Mouse (Mus musculus): ENCODE measurements at regions not wholly inside any gene's neighbourhood (a gene's known extent, or its start where the extent isn't known, plus 50 kb on each side); places are given as distances from the start of the nearest gene placed in this dataset.

DNA sequence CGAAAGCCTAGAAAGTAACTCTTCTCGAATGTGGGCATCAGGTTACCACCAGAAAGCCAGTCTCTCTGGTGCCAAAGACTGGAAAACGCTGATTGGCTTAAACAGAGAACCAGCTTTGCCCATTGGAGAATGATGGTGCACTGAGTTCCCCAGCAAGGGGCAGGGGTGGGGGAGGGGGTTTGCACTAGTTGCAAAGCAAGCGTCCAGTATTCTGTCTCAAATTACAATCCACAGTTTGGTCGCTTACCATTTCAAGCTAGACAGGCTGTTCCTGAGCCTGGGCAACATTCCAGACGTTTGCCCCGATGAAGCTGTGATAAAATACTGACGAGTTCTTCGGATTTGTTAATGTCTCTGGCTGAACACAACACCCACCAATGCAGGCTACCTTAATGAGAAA lies 69.0 kb upstream of the Dap start:
- Histone ChIP-seq H3K4me3 (ENCODE audit: low read depth, low read length) (no peak overlapping the region), H3K4me2 (ENCODE audit: low read length) (no peak overlapping the region), H3K4me1 (replicated peaks; ENCODE audit: control insufficient read depth, insufficient read depth, low read length) (no peaks in the 10 kb centered on the region), H3K36me3 (ENCODE audit: control insufficient read depth, insufficient read depth, low read length) (no peaks in the 10 kb centered on the region), H3K9ac (ENCODE audit: low read length) (no peak overlapping the region), H3K27ac (ENCODE audit: low read depth) (no peak overlapping the region), H3K27me3 (replicated peaks; ENCODE audit: control insufficient read depth, insufficient read depth, low read length) (no peaks in the 10 kb centered on the region), H3K9me3 (ENCODE audit: control insufficient read depth, low read length) (no peaks in the 10 kb centered on the region)
- ATAC-seq (replicated peaks; ENCODE audit: low FRiP score, low TSS enrichment, low read depth) (no peak), DNase-seq (ENCODE audit: low spot score) (no peak)
- 42% methylated on average over 9 of the region's 9 CpGs for WGBS

DNA sequence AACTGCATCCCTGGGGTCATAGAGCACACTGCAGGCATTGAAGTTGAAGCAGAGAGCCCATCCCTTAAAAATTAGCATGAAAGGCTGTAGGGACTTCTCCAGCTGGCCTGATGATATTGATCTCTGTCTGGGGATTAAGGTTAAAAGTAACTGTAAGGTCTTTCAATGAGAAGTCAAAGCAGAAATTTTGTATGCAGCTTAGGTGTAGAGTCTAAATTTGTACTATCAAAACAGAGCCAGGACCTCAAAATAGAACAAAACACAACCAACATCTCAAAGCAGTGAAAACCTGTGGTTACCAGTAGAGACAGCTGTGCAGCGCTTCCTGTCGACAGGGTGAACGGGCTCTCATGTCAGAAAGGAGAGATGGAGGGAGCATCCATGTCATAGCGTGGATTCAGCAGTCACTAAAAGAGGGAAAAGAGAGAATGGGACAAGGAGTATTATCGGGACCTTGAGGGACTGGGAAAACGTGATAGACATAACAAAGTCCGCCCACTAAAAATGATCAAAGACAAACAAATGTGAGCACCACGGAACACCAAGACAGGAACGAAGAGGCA lies 57.5 kb upstream of the Dap start:
- Histone ChIP-seq H3K27ac (ENCODE audit: low read depth) (no peak overlapping the region), H3K27me3 (replicated peaks; ENCODE audit: control insufficient read depth, insufficient read depth, low read length) (no peaks in the 10 kb centered on the region), H3K9me3 (ENCODE audit: control insufficient read depth, low read length) (no peaks in the 10 kb centered on the region), H3K4me2 (ENCODE audit: low read length) (no peak overlapping the region), H3K4me3 (ENCODE audit: low read depth, low read length) (no peak overlapping the region), H3K4me1 (replicated peaks; ENCODE audit: control insufficient read depth, insufficient read depth, low read length) (no peaks in the 10 kb centered on the region), H3K36me3 (ENCODE audit: control insufficient read depth, insufficient read depth, low read length) (no peaks in the 10 kb centered on the region), H3K9ac (ENCODE audit: low read length) (no peak overlapping the region)
- 69% methylated on average over 9 of the region's 9 CpGs for WGBS
- no peak for ATAC-seq (replicated peaks; ENCODE audit: low FRiP score, low TSS enrichment, low read depth)
- DNase-seq (ENCODE audit: low spot score): no peak

DNA sequence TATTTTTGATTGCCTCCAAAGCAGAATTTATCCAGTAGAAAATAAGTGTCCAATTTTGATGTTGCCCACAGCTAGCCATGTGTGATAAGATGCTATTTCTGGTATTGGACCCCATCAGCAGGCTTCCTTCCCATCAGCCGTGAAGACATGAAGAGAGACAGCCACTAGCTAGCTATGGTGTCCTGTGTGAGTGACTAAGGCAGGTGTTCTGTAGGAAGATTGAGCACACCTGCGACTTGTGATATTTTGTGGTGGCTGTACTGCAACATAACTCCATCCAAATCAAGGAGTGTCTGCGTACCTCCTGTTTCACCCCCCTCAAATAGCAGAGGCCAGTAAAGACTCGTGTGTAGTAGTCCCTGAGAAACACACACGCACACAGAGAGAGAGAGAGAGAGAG lies 56.6 kb upstream of the Dap start:
- no peak for DNase-seq (ENCODE audit: low spot score)
- Histone ChIP-seq H3K9me3 (ENCODE audit: control insufficient read depth, low read length) (no peaks in the 10 kb centered on the region), H3K4me3 (ENCODE audit: low read depth, low read length) (no peak overlapping the region), H3K9ac (ENCODE audit: low read length) (no peak overlapping the region), H3K36me3 (ENCODE audit: control insufficient read depth, insufficient read depth, low read length) (no peaks in the 10 kb centered on the region), H3K4me2 (ENCODE audit: low read length) (no peak overlapping the region), H3K4me1 (replicated peaks; ENCODE audit: control insufficient read depth, insufficient read depth, low read length) (no peaks in the 10 kb centered on the region), H3K27ac (ENCODE audit: low read depth) (no peak overlapping the region), H3K27me3 (replicated peaks; ENCODE audit: control insufficient read depth, insufficient read depth, low read length) (no peaks in the 10 kb centered on the region)
- 87% methylated on average over 5 of the region's 5 CpGs for WGBS
- ATAC-seq (replicated peaks; ENCODE audit: low FRiP score, low TSS enrichment, low read depth): no peak

DNA sequence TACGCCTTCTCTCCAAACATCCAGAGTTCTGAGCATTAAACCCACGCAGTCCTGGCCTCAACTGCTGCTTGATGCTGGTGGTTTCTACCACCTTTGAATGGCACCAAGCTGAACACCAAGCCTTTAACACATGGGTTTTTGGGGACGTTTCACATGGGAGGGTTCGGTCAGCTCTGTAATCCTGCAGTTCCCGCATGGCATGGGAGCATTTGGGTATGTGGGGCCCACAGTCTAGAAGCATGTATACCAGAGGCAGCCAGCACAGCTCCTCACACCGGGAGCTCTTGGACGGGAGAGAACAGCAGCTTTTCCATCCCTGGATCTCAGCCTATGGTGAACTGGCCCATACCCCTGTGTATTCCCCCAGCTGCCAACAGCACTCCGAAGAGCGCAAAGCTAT lies 55.9 kb upstream of the Dap start:
- no peak for ATAC-seq (replicated peaks; ENCODE audit: low FRiP score, low TSS enrichment, low read depth)
- WGBS: 89% methylated on average over 9 of the region's 9 CpGs
- Histone ChIP-seq H3K9me3 (ENCODE audit: control insufficient read depth, low read length) (no peaks in the 10 kb centered on the region), H3K27me3 (replicated peaks; ENCODE audit: control insufficient read depth, insufficient read depth, low read length) (no peaks in the 10 kb centered on the region), H3K27ac (ENCODE audit: low read depth) (no peak overlapping the region), H3K4me1 (replicated peaks; ENCODE audit: control insufficient read depth, insufficient read depth, low read length) (no peaks in the 10 kb centered on the region), H3K4me3 (ENCODE audit: low read depth, low read length) (no peak overlapping the region), H3K36me3 (ENCODE audit: control insufficient read depth, insufficient read depth, low read length) (no peaks in the 10 kb centered on the region), H3K9ac (ENCODE audit: low read length) (no peak overlapping the region), H3K4me2 (ENCODE audit: low read length) (no peak overlapping the region)
- no peak for DNase-seq (ENCODE audit: low spot score)

DNA sequence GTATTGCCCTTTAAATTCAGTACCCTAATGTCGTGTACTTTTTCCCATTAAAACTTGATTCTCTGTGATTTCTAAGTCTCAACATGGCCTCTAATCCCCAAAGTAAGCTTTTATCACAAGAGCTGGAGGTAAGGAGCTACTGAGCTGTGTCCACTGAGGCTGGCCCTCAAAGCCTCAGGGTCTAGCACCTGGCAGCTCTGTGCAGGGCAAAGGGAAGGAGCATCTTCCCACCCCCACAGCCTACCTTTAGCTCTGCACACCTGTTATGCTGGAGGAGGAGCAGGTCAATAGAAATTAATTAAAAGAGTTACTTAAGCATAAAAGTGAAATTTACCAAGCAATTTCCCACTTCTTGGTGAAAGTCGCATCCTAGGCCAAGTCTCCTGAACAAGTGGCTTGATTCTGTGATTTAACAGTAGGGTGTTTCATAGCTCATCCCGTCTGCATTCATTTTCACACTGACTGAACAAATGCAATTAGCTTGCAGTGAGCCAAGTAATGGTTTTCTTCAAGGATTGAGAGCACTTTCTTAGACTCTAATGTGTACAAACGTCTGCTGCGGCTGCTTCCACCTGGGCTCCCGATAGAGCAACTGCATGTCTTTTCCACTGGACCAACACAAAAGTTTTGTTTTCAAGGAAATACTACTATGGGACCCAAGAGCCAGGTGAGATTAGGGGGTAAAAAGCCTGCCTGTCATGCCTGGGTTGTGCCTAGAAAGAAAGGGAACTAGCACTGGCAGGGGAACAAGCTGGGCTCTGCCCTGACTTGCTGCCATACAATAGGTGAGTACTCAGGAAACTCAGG lies 50.6 kb upstream of the Dap start:
- WGBS: 79% methylated on average over 6 of the region's 6 CpGs
- DNase-seq (ENCODE audit: low spot score): no peak
- Histone ChIP-seq H3K4me1 (replicated peaks; ENCODE audit: control insufficient read depth, insufficient read depth, low read length) (no peaks in the 10 kb centered on the region), H3K27me3 (replicated peaks; ENCODE audit: control insufficient read depth, insufficient read depth, low read length) (no peaks in the 10 kb centered on the region), H3K9me3 (ENCODE audit: control insufficient read depth, low read length) (no peaks in the 10 kb centered on the region), H3K4me3 (ENCODE audit: low read depth, low read length) (no peak overlapping the region), H3K4me2 (ENCODE audit: low read length) (no peak overlapping the region), H3K36me3 (ENCODE audit: control insufficient read depth, insufficient read depth, low read length) (no peaks in the 10 kb centered on the region), H3K27ac (ENCODE audit: low read depth) (no peak overlapping the region), H3K9ac (ENCODE audit: low read length) (no peak overlapping the region)
- ATAC-seq (replicated peaks; ENCODE audit: low FRiP score, low TSS enrichment, low read depth): no peak

All from intestine, embryonic 14.5 days (tissue).